23 mouse cellular contexts compared by ENCODE assay signal in the genomic region with DNA sequence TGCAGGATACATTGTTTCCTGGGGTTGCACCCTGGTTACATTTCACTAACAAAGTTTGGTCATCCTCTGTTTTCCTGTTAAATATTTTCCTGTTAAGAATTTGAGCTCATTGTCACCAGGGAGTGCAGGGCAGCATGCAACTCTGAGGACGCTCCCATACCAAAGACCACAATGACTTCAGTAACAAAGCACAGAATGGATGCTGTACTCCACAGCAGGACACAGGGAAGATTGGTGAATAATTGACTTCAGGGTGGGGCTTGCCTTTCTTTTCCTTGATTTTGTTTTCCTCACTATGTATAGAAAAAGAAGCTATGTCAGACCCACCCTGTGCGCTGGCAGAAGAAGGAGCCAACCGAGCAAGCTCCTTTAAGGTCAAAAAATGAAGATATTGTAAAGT. TPM values are rescaled to one million over a fixed set of nuclear protein-coding genes. Genes with fewer than 3 reads are reported as not detected.
DNase-seq lines count a peak whose midpoint lies in the region; ATAC-seq and TF ChIP-seq lines count a peak whose summit lies in the region.
"Had no signal": no experiment of that assay in that cellular context is flagged by ENCODE, and none has a peak within 500 bp of the region (broad histone marks: within the 10 kb centered on the region; RNA-seq: fewer than 3 reads in every experiment).

No protein-coding gene starts in this region.

- peaks cover 11% of the 10 kb centered on the region for H3K4me1 ChIP-seq in neural tube, embryonic 13.5 days (replicated peaks)
- peaks cover 9% of the 10 kb centered on the region; the same call in 1 of the 2 replicates for H3K4me1 ChIP-seq in neural tube, embryonic 15.5 days
- H3K4me1 ChIP-seq in ES-E14 (ENCODE audit: control insufficient read depth in 2 of 2, insufficient read depth in 2 of 2, low read length in 2 of 2, poor library complexity in 1 of 2), result peaks cover 7 to 28% of the 10 kb centered on the region in 2 experiments; a peak in 2 of 4 replicates
- H3K4me1 ChIP-seq in heart, embryonic 10.5 days, result no peaks in the 10 kb centered on the region
- H3K4me1 ChIP-seq in midbrain, embryonic 16.5 days (ENCODE audit: control insufficient read depth, insufficient read depth, low read length), result no peaks in the 10 kb centered on the region
- H3K4me1 ChIP-seq: embryonic facial prominence, embryonic 12.5 days; intestine, embryonic 15.5 days had no signal

- WGBS in neural tube, embryonic 13.5 days, result 30% methylated on average over 3 of the region's 3 CpGs
- 42% methylated on average over 3 of the region's 3 CpGs for WGBS in neural tube, embryonic 15.5 days
- WGBS in heart, embryonic 10.5 days, result 92% methylated on average over 3 of the region's 3 CpGs
- WGBS in midbrain, embryonic 16.5 days, result 75% methylated on average over 3 of the region's 3 CpGs

- H3K9me3 ChIP-seq in neural tube, embryonic 13.5 days, result no peaks in the 10 kb centered on the region
- no peaks in the 10 kb centered on the region for H3K9me3 ChIP-seq in neural tube, embryonic 15.5 days (replicated peaks)
- H3K9me3 ChIP-seq in ES-E14 (ENCODE audit: control insufficient read depth, insufficient read depth, low read depth, low read length), result no peaks in the 10 kb centered on the region
- no peaks in the 10 kb centered on the region for H3K9me3 ChIP-seq in heart, embryonic 10.5 days
- no peaks in the 10 kb centered on the region for H3K9me3 ChIP-seq in midbrain, embryonic 16.5 days (replicated peaks; ENCODE audit: control insufficient read depth, low read length, poor library complexity, severe bottlenecking)
- H3K9me3 ChIP-seq: embryonic facial prominence, embryonic 12.5 days; embryonic facial prominence, embryonic 15.5 days; hindbrain, embryonic 13.5 days; intestine, embryonic 15.5 days had no signal

- no peak for TF ChIP-seq CTCF in layer of hippocampus, adult 2 months (conservative IDR thresholded peaks at IDR 0.05)

- DNase-seq in layer of hippocampus, adult 2 months (ENCODE audit: low spot score in 2 of 2), result no peak
- DNase-seq in layer of hippocampus, adult 18-20 months (ENCODE audit: low spot score in 2 of 2), result no peak
- DNase-seq in ES-E14 (ENCODE audit: low read depth, low spot score) (no peak), ZHBTc4 (ENCODE audit: low read depth, low spot score) (peak; percentile 64)
- DNase-seq in heart, embryonic 10.5 days (ENCODE audit: low spot score), result no peak
- DNase-seq: adrenal gland, adult 2 months; B cell, adult 2 months; cerebellum, adult 11 months; cerebellum, adult 8-10 months; forebrain, postnatal 0 days; heart, adult 2 months; kidney, adult 11 months had no signal

- peaks cover 26% of the 10 kb centered on the region for H3K36me3 ChIP-seq in neural tube, embryonic 13.5 days
- peaks cover 19% of the 10 kb centered on the region for H3K36me3 ChIP-seq in neural tube, embryonic 15.5 days
- peaks cover 15% of the 10 kb centered on the region; the same call in 1 of the 2 replicates for H3K36me3 ChIP-seq in ES-E14 (ENCODE audit: control insufficient read depth, insufficient read depth, low read length, poor library complexity, severe bottlenecking)
- peaks cover 38% of the 10 kb centered on the region for H3K36me3 ChIP-seq in heart, embryonic 10.5 days
- peaks cover 13% of the 10 kb centered on the region for H3K36me3 ChIP-seq in midbrain, embryonic 16.5 days (ENCODE audit: control insufficient read depth, insufficient read depth, low read length)
- H3K36me3 ChIP-seq: intestine, embryonic 15.5 days had no signal

- no peak overlapping the region for H3K4me3 ChIP-seq in layer of hippocampus, adult 2 months
- no peak overlapping the region for H3K4me3 ChIP-seq in neural tube, embryonic 13.5 days
- no peak overlapping the region for H3K4me3 ChIP-seq in neural tube, embryonic 15.5 days (replicated peaks)
- H3K4me3 ChIP-seq in ES-E14 (ENCODE audit: insufficient read depth in 1 of 2, low read depth in 1 of 2, low read length in 2 of 2, poor library complexity in 1 of 2, severe bottlenecking in 1 of 2), result no peak overlapping the region
- no peak overlapping the region for H3K4me3 ChIP-seq in heart, embryonic 10.5 days
- no peak overlapping the region for H3K4me3 ChIP-seq in midbrain, embryonic 16.5 days (ENCODE audit: low read depth, low read length)
- H3K4me3 ChIP-seq: embryonic facial prominence, embryonic 12.5 days; embryonic facial prominence, embryonic 15.5 days; heart, adult 2 months; hindbrain, embryonic 13.5 days; intestine, embryonic 15.5 days had no signal

- H3K9ac ChIP-seq in neural tube, embryonic 13.5 days, result 0 out of 2 replicates have a peak overlapping the region, but pooled peaks have one; percentile 17
- no peak overlapping the region for H3K9ac ChIP-seq in neural tube, embryonic 15.5 days (replicated peaks)
- no peak overlapping the region; the same call in 1 of the 2 replicates for H3K9ac ChIP-seq in ES-E14 (ENCODE audit: insufficient read depth, low read depth, low read length, poor library complexity, severe bottlenecking)
- H3K9ac ChIP-seq in midbrain, embryonic 16.5 days (ENCODE audit: low read depth, low read length), result no peak overlapping the region
- H3K9ac ChIP-seq: embryonic facial prominence, embryonic 12.5 days; embryonic facial prominence, embryonic 15.5 days; forebrain, postnatal 0 days; hindbrain, embryonic 13.5 days; intestine, embryonic 15.5 days had no signal

- no peaks in the 10 kb centered on the region for H3K27me3 ChIP-seq in neural tube, embryonic 13.5 days
- H3K27me3 ChIP-seq in neural tube, embryonic 15.5 days (replicated peaks), result no peaks in the 10 kb centered on the region
- no peaks in the 10 kb centered on the region for H3K27me3 ChIP-seq in heart, embryonic 10.5 days (ENCODE audit: insufficient read depth, poor library complexity, severe bottlenecking)
- no peaks in the 10 kb centered on the region for H3K27me3 ChIP-seq in midbrain, embryonic 16.5 days (ENCODE audit: control insufficient read depth, insufficient read depth, low read depth, low read length)
- H3K27me3 ChIP-seq: CH12.LX; embryonic facial prominence, embryonic 12.5 days; embryonic facial prominence, embryonic 15.5 days; hindbrain, embryonic 13.5 days; intestine, embryonic 15.5 days had no signal

- in situ Hi-C loops in ES-E14 (cut with MboI; ENCODE audit: low sequenced_read_pairs in 2 of 2, unreplicated experiment in 2 of 2), result no loop called here

- H3K4me2 ChIP-seq in neural tube, embryonic 13.5 days, result no peak overlapping the region
- no peak overlapping the region for H3K4me2 ChIP-seq in neural tube, embryonic 15.5 days
- no peak overlapping the region for H3K4me2 ChIP-seq in midbrain, embryonic 16.5 days (ENCODE audit: low read length)
- H3K4me2 ChIP-seq: embryonic facial prominence, embryonic 12.5 days; embryonic facial prominence, embryonic 15.5 days; heart, embryonic 11.5 days; hindbrain, embryonic 13.5 days; intestine, embryonic 15.5 days had no signal

- peak overlapping the region; percentile 57 for H3K27ac ChIP-seq in layer of hippocampus, adult 2 months
- no peak overlapping the region for H3K27ac ChIP-seq in neural tube, embryonic 13.5 days (replicated peaks)
- H3K27ac ChIP-seq in neural tube, embryonic 15.5 days (replicated peaks), result no peak overlapping the region
- peak overlapping the region; percentile 59; the same call in 1 of the 2 replicates for H3K27ac ChIP-seq in ES-E14 (ENCODE audit: insufficient read depth, low read depth, low read length, poor library complexity, severe bottlenecking)
- no peak overlapping the region for H3K27ac ChIP-seq in heart, embryonic 10.5 days
- H3K27ac ChIP-seq in midbrain, embryonic 16.5 days (ENCODE audit: low read length), result no peak overlapping the region
- H3K27ac ChIP-seq: embryonic facial prominence, embryonic 12.5 days; embryonic facial prominence, embryonic 15.5 days; heart, adult 2 months; hindbrain, embryonic 13.5 days; intestine, embryonic 15.5 days had no signal

- no peak for ATAC-seq in neural tube, embryonic 13.5 days (ENCODE audit: low read depth)
- ATAC-seq in neural tube, embryonic 15.5 days (ENCODE audit: low FRiP score), result no peak
- no peak for ATAC-seq in midbrain, embryonic 16.5 days
- ATAC-seq: forebrain, embryonic 14.5 days; forebrain, postnatal 0 days; hindbrain, embryonic 16.5 days; intestine, embryonic 15.5 days had no signal

TF ChIP-seq in ES-E14, 5 proteins besides CTCF, POLR2A, EP300 and RAD21:
- TF ChIP-seq CHD2 (IDR thresholded peaks at IDR 0.05; ENCODE audit: low read depth, low read length) (no peak), HCFC1 (IDR thresholded peaks at IDR 0.05; ENCODE audit: borderline replicate concordance, insufficient read depth, low read length) (no peak), ZNF384 (IDR thresholded peaks at IDR 0.05; ENCODE audit: low read depth, low read length) (no peak), ZC3H11A (IDR thresholded peaks at IDR 0.05; ENCODE audit: borderline replicate concordance, low read depth, low read length) (no peak), MAFK (IDR thresholded peaks at IDR 0.05; ENCODE audit: insufficient read depth, low read depth, low read length) (no peak)

RNA-seq across cellular contexts. Expression of a gene that starts 38.2 kb away (rescaled TPM):
- 10 to 100 TPM; 62.2 to 66.9 TPM for total RNA-seq in layer of hippocampus, adult 2 months (2021)
- 10 to 100 TPM; 71.2 to 74.9 TPM for total RNA-seq in layer of hippocampus, adult 18-20 months (2021)
- polyA plus RNA-seq in neural tube, embryonic 13.5 days (2015; fragmentation: Nextera tagmentation; extraction: Ambion mirVana), result 41.8 and 49.4 TPM in 2 replicates
- 55.5 and 55.8 TPM in 2 replicates for polyA plus RNA-seq in neural tube, embryonic 15.5 days (2015; fragmentation: Nextera tagmentation; extraction: Ambion mirVana)
- total RNA-seq in ES-E14 (2012; rRNA removed), result 45.7 and 92.8 TPM in 2 replicates
- 26.6 and 32.5 TPM in 2 replicates for polyA plus RNA-seq in heart, embryonic 10.5 days (2016; fragmentation: Nextera tagmentation; extraction: Ambion mirVana)
- 67.2 and 68.3 TPM in 2 replicates for polyA plus RNA-seq in midbrain, embryonic 16.5 days (2015; fragmentation: Nextera tagmentation; extraction: Ambion mirVana)

Comparison
In these comparisons a context has a peak if more than half of its experiments do, and no peak if none do; other contexts are left out.
1. H3K27ac ChIP-seq: peak in layer of hippocampus, adult 2 months (single experiment) and ES-E14 (single experiment); none in neural tube, embryonic 13.5 days (single experiment), neural tube, embryonic 15.5 days (single experiment), heart, embryonic 10.5 days (single experiment) and midbrain, embryonic 16.5 days (single experiment).